Mouse (Mus musculus) myocyte (in vitro differentiated cells): Measurements from ENCODE around the gene Lztr1.

Source experiments
- E2F4 ChIP-seq: IDR thresholded peaks from one replicate; pipeline ENCODE4 v1.6.1; 2011; ENCODE audit warnings: mild to moderate bottlenecking, control low read depth, moderate library complexity; ENCODE audit not compliant: insufficient read depth
- POLR2A ChIP-seq: IDR thresholded peaks from one replicate; pipeline ENCODE4 v1.6.1; 2011; ENCODE audit warnings: low read depth, mild to moderate bottlenecking, control low read depth, moderate library complexity; ENCODE audit not compliant: insufficient read length
- TCF12 ChIP-seq: IDR thresholded peaks from one replicate; pipeline ENCODE4 v1.6.1; 2011; ENCODE audit warnings: mild to moderate bottlenecking, control low read depth; ENCODE audit not compliant: poor library complexity, insufficient read depth, severe bottlenecking
- TCF3 ChIP-seq: IDR thresholded peaks from one replicate; pipeline ENCODE4 v1.6.1; 2011; ENCODE audit warnings: low read depth, control low read depth; ENCODE audit not compliant: insufficient read length

DNA sequence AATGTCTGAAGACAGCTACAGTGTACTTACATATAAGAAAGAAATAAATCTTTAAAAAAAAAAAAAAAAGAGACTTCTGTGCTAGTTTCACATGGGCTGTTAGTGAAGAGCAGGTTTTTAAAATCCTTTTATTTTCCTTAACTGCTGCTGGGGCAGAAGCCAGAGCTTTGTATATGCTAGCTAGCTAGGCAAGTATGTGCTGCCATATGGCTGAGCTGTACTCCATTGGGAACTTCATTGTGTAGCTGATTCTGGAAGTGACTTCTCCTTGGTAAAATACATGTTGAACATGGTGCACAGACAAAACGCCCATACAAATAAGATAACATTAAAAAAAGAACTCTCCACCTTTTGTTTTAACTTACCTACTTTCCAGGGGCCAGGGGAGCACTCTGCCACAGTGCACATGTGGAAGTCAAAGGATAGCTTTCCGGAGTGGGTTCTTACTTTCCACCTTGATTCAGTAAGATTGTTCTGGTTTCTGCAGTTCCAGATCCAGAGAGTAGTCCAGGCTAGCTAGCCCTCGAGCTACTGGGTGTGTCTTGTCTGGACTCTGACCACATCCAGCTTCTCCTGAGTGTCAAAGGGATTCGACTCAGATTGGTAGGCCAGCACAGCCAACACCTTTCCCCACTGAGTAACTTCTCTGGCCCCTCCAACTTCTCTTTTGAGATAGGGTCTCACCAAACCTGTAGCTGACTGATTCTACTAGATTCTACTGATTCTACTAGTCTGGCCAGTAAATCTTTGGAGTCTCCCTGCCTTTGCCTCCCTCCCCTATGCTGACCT, 41.4 kb upstream of the Lztr1 start:
- TF ChIP-seq E2F4 (no peak), TCF12 (no peak), TCF3 (no peak), POLR2A (no peak)
